Mouse (Mus musculus) gastrocnemius, postnatal 10 days (tissue): ENCODE measurements around the gene Catip. TPM values are rescaled to one million over a fixed set of nuclear protein-coding genes. Genes with fewer than 3 reads are reported as not detected.

ENCODE experiments used
- DNase-seq: peaks from one replicate; pipeline ENCODE4 v3.0.0; 2021; ENCODE audit warnings: mixed read lengths
- microRNA-seq, 2 experiments: library from miRNA; unstranded; fragments of <30 nt; microRNA quantifications; one replicate each; pipeline ENCODE4 v1.2.0; 2021
- total RNA-seq, 2 experiments: library from RNA; stranded (reverse); gene quantifications; 2 replicates each; pipeline ENCODE4 v1.2.3; 2021

Gene Catip
- total RNA-seq, 2 experiments from 2014 or later = 0.16 to 0.36 TPM

- DNase-seq = no peak
Observed at GRCm38 (mm10) chr1:74401015-74401702, 39.3 kb downstream of the Catip start.

GRCm38 (mm10) chr1:74404206-74404605 lies 42.3 kb downstream of the Catip start:
- DNase-seq = no peak

- DNase-seq = no peak
Observed at GRCm38 (mm10) chr1:74408589-74409504, 46.9 kb downstream of the Catip start, which contains the start of gene Vil1. TSS of gene Vil1 (plus strand) at chr1:74409376.

- DNase-seq = no peak
Observed at GRCm38 (mm10) chr1:74411753-74412325, 49.9 kb downstream of the Catip start.

- DNase-seq = no peak
Observed at GRCm38 (mm10) chr1:74412711-74413110, 50.8 kb downstream of the Catip start.

- DNase-seq = peak; percentile 23
Observed at GRCm38 (mm10) chr1:74415143-74415542, 53.2 kb downstream of the Catip start.

Small RNA genes lying within 50 kb of the gene (microRNA-seq; reads per million reads assigned to microRNA genes)
- 13,890 to 30,211 reads per million in 2 experiments for gene Mir26b

Other genes with a start within 250 kb of the Catip start
- 100 to 1,000 TPM; 193 to 196 TPM for gene Tns1, start 237.7 kb upstream of the Catip start, total RNA-seq
- gene Rufy4, start 236.6 kb upstream of the Catip start, total RNA-seq = 1 to 10 TPM in 1 of 2 experiments, under 1 TPM in 1; 0.12 to 1.2 TPM
- gene Cxcr2, start 208.1 kb upstream of the Catip start, total RNA-seq = under 1 TPM in 1 of 2 experiments, not detected in 1; 0.18 TPM
- gene Cxcr1, start 167.5 kb upstream of the Catip start, total RNA-seq = not detected
- 100 to 1,000 TPM; 104 to 116 TPM for gene Arpc2, start 126.0 kb upstream of the Catip start, total RNA-seq
- gene Gpbar1, start 83.6 kb upstream of the Catip start, total RNA-seq = under 1 TPM in 1 of 2 experiments, not detected in 1; 0.25 TPM
- 10 to 100 TPM; 90.7 to 94.4 TPM for gene Aamp, start 77.4 kb upstream of the Catip start, total RNA-seq
- 10 to 100 TPM; 69.7 to 70.5 TPM for gene Pnkd, start 77.2 kb upstream of the Catip start, total RNA-seq
- gene Tmbim1, start 56.5 kb upstream of the Catip start, total RNA-seq = 10 to 100 TPM; 43.5 to 50.3 TPM
- 1 to 10 TPM; 2.5 to 5.2 TPM for gene Slc11a1, start 13.1 kb downstream of the Catip start, total RNA-seq
- 100 to 1,000 TPM in 1 of 2 experiments, 10 to 100 TPM in 1; 99.4 to 103 TPM for gene Ctdsp1, start 29.4 kb downstream of the Catip start, total RNA-seq
- under 1 TPM; 0.09 to 0.16 TPM for gene Vil1, start 47.3 kb downstream of the Catip start, total RNA-seq
- 10 to 100 TPM; 16.6 to 18.7 TPM for gene Cnot9, start 143.9 kb downstream of the Catip start, total RNA-seq
- gene Plcd4, start 180.8 kb downstream of the Catip start, total RNA-seq = 10 to 100 TPM; 69.1 to 69.5 TPM
- gene Usp37, start 182.2 kb downstream of the Catip start, total RNA-seq = 10 to 100 TPM in 1 of 2 experiments, 1 to 10 TPM in 1; 9.0 to 14.0 TPM
- gene Zfp142, start 226.1 kb downstream of the Catip start, total RNA-seq = 10 to 100 TPM in 1 of 2 experiments, 1 to 10 TPM in 1; 7.1 to 11.2 TPM
- gene Bcs1l, start 226.2 kb downstream of the Catip start, total RNA-seq = 10 to 100 TPM; 12.7 to 13.7 TPM
- 10 to 100 TPM; 18.1 to 23.1 TPM for gene Rnf25, start 239.3 kb downstream of the Catip start, total RNA-seq
- 1 to 10 TPM in 1 of 2 experiments, under 1 TPM in 1; 0.88 to 1.8 TPM for gene Stk36, start 239.3 kb downstream of the Catip start, total RNA-seq